Mouse (Mus musculus) right cerebral cortex, postnatal 25 days (tissue): ENCODE results near the gene Tmcc2.

ENCODE experiments used
- DNase-seq: peaks from one replicate; pipeline ENCODE4 v3.0.0; 2022

The Tmcc2 gene

GRCm38 (mm10) chr1:132338027-132338660 is 52.9 kb downstream of the Tmcc2 start:
- DNase-seq, result no peak

GRCm38 (mm10) chr1:132336921-132337320 is 54.2 kb downstream of the Tmcc2 start:
- DNase-seq, result no peak

GRCm38 (mm10) chr1:132335378-132335965 is 55.6 kb downstream of the Tmcc2 start:
- DNase-seq, result no peak

- DNase-seq, result no peak
Measured at GRCm38 (mm10) chr1:132334178-132334801, 56.8 kb downstream of the Tmcc2 start.

GRCm38 (mm10) chr1:132333675-132334141 is 57.4 kb downstream of the Tmcc2 start:
- DNase-seq, result no peak

GRCm38 (mm10) chr1:132333201-132333600 is 57.9 kb downstream of the Tmcc2 start:
- DNase-seq, result no peak

- no peak for DNase-seq
Measured at GRCm38 (mm10) chr1:132331283-132331682, 59.8 kb downstream of the Tmcc2 start.

- no peak for DNase-seq
Measured at GRCm38 (mm10) chr1:132330397-132330796, 60.7 kb downstream of the Tmcc2 start.

- DNase-seq, result no peak
Measured at GRCm38 (mm10) chr1:132329656-132330055, 61.4 kb downstream of the Tmcc2 start.

- DNase-seq, result no peak
Measured at GRCm38 (mm10) chr1:132328565-132328964, 62.5 kb downstream of the Tmcc2 start.

- DNase-seq, result no peak
Measured at GRCm38 (mm10) chr1:132327477-132327876, 63.6 kb downstream of the Tmcc2 start.

- DNase-seq, result no peak
Measured at GRCm38 (mm10) chr1:132326777-132327176, 64.3 kb downstream of the Tmcc2 start.

- peak; percentile 22 for DNase-seq
Measured at GRCm38 (mm10) chr1:132322711-132323542, 68.2 kb downstream of the Tmcc2 start.

GRCm38 (mm10) chr1:132321821-132322580 is 69.1 kb downstream of the Tmcc2 start:
- DNase-seq, result no peak

GRCm38 (mm10) chr1:132319242-132319641 is 71.8 kb downstream of the Tmcc2 start:
- no peak for DNase-seq

- no peak for DNase-seq
Measured at GRCm38 (mm10) chr1:132317894-132318863, 72.9 kb downstream of the Tmcc2 start.

- DNase-seq, result no peak
Measured at GRCm38 (mm10) chr1:132317413-132317812, 73.7 kb downstream of the Tmcc2 start.

- no peak for DNase-seq
Measured at GRCm38 (mm10) chr1:132316625-132316994, 74.5 kb downstream of the Tmcc2 start.

- DNase-seq, result peak; percentile 78
Measured at GRCm38 (mm10) chr1:132315889-132316624, 75.0 kb downstream of the Tmcc2 start, which contains the start of gene Nuak2. Gene Nuak2, plus strand, starts transcription at chr1:132316126.

GRCm38 (mm10) chr1:132312703-132313102 is 78.4 kb downstream of the Tmcc2 start:
- no peak for DNase-seq

- no peak for DNase-seq
Measured at GRCm38 (mm10) chr1:132312043-132312442, 79.0 kb downstream of the Tmcc2 start.
